Mouse (Mus musculus): ENCODE measurements around the gene Gm20708.
"Not testable (repeated sequence)": the region's sequence is repeated elsewhere in the genome, so short reads cannot be mapped to it uniquely, and the experiment has no call there.

Gm20708 gene

DNA sequence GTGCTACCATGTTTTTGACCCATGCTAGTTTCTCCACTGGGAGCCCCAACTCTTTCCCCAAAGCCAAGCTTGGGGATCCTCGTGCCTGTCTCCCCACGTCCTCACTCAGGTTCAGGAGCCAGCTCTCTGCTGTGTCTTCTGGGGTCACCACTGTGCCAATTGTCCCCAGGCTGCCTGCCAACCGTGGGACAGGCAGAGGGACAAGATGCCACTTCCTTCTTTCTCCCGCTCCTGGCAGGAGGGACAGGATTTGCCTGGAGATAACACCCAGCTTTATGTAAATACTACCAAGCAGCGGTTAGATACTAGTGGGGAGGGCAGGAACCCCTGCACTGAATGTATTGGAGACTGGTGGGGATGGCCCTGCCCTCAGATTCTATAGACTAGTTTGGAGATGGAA is 4.4 kb downstream of the Gm20708 start:
- no peak for DNase-seq

- DNase-seq: no peak
These were observed 5.4 kb downstream of the Gm20708 start for GRCm38 (mm10) chr11:117814704-117815366.

- DNase-seq: not testable (repeated sequence)
These were observed 6.4 kb downstream of the Gm20708 start for GRCm38 (mm10) chr11:117815850-117816249.

DNA sequence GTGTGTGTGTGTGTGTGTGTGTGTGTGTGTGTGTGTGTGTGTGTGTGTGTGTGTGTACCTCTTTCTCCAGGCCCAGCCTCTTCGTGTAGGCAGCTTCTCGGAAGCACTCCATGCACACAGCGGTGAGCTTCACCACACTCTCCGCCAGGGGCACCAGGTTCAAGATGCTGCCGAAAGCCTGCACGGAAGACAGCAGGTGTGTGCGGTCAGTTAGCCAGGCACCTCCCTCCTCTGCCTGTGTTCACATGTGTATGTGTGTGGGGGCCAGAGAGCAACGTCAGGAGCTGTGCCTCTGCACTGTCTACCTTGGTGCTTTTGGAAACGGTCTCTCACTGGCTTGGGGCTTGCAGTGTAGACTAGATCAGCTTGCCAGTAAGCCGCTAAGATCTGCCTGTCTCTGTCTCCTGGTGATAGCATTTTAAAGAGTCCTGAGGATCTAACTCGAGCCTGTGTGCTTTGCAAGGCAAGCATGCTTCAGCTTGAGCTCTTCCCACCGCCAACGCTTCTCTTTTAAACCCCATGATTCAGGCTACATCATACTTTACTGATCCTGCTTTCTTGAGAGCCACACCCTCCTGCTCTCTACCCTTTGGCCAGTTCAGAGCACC is 7.0 kb downstream of the Gm20708 start:
- no peak for DNase-seq

- DNase-seq: no peak
These were observed 9.6 kb downstream of the Gm20708 start for GRCm38 (mm10) chr11:117819095-117819494.

- no peak for DNase-seq
These were observed 10.7 kb downstream of the Gm20708 start for GRCm38 (mm10) chr11:117820173-117820572.

- DNase-seq: no peak
These were observed 12.4 kb downstream of the Gm20708 start for GRCm38 (mm10) chr11:117821868-117822267.

- no peak for DNase-seq
These were observed 13.3 kb downstream of the Gm20708 start for GRCm38 (mm10) chr11:117822728-117823241.

GRCm38 (mm10) chr11:117823411-117823810 is 13.9 kb downstream of the Gm20708 start:
- DNase-seq: no peak

DNA sequence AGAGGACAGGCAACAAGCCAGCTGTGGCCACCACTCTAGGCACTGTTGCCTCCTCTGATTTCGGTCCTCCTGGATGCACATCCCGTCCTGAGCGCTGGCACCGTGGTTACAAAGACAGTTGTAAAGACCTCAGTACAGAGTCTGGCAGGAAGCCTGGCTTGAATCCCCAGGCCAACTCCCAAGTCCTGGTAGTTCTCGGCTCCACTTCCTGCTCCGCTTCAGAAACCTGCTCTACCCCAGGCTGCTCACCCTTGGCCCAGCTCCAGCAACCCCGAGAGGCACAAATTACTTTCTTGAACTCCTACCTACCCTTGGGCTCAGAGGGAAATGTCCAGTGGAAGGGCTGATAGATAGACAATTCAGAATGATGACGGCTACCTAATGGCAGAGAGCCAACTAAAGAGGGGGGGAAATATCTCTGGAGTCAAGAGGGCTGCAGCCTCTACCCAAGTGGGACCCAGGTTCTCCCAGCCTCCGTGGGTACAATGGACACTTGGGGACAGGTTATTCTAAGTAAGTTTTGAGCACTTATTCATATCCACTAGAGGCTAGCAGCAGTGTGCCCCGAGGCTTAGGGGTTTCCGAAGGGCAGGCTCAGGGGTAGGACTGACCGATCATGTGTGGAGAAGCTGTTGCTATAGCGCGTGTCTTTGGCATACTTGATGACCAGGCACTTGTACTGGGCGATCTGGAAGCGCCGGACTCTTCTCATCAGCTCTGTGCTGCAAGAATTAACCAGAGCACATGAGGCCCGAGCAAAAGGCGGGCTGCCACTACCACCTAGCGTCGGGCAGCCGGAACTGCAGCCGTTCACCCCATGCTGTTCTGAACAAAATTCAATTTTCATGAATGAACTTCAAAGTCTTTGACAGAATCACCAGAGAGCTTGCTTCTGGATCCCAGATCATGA is 14.8 kb downstream of the Gm20708 start:
- DNase-seq: peak; percentile 70

DNA sequence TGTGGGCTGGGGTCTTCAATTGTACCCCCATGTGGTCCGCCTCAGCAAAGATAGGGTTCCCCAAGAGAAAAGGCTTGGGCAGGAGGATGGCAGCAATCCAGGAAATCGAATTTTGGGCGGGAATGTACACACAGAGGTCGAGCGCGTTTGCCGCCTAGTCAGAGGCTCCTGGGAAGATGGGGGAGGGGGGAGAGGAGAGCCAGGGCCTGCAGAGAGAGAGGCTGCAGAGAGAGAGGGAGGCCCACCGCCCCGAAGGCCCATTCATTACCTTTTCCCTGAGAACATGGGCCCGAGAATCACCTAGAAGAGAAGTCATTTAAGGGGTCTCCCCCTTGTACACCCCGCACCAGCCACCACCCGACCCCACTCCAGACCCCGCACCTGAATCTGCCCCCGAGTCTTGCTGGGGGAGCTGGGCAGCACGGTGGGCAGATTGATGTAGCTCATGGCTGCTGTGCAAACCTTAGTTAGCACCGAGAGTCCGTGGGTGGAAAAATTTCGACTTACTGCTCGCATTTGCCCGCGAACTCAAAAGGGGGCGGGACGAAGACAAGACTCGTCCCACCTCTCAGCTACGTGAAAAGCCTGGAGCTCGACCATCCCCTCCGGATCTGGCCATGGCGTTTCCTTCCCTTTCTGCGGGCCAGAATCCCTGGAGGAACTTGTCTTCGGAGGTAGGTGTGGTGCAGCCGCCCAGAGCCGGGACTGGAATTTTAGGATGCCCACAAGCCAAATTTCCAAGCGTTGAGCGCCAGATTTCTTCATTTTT is 16.0 kb downstream of the Gm20708 start, which contains the start of the genes Afmid and Tk1:
Gene Afmid, plus strand, starts transcription at position 592 of the 769 bp plus-strand sequence.
Gene Tk1, minus strand, starts transcription at position 760 of the 769 bp plus-strand sequence.
- no peak for DNase-seq

DNA sequence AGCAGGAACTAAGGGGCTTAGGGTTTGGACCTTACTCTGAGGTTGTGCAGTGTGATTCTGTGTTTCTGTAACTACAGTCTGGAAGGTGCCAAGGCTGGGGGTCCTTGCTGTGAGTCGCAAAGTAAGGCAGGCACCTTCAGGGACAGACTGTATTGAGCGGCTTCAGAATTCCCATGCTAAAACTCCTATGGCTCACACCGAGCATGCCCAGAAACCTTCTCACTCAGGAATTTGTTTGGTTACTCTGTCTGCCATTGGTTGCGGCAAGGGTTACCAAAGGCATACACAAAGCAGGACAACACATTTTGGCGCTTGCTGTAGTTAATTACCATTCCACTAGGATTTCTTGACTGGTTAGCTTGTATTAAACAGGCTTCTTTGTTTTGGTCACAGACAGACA is 16.7 kb downstream of the Gm20708 start:
- no peak for DNase-seq

GRCm38 (mm10) chr11:117826916-117827315 is 17.4 kb downstream of the Gm20708 start:
- no peak for DNase-seq

GRCm38 (mm10) chr11:117827386-117827785 is 17.9 kb downstream of the Gm20708 start:
- DNase-seq: no peak

GRCm38 (mm10) chr11:117828149-117828887 is 18.9 kb downstream of the Gm20708 start:
- no peak for DNase-seq

GRCm38 (mm10) chr11:117828888-117829604 is 19.6 kb downstream of the Gm20708 start:
- no peak for DNase-seq

DNA sequence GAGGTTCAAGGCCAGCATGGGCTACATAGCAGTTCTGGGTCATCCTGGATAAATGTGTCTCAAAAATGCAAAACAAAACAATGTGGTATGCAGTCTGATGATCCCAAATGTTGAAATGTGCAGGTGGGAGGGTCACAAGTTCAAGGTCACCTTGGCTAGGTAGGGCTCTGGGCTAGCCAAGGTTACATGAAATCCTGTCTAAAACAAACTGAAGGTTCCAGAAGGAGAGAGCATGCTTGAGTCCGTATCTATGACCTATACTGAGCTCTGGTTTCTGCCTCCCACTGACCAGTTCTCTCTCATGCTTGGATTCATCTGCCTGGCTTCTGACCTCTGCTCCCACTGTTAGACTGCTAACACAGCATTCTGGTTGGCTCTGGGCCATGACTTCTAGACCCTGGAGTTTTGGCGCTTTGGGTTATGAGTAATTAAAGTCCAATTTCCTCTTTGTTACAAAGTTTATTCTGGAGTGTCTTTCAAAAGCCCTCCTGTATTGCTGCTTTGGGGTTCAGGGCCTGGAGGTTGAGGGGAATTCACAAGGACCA is 20.3 kb downstream of the Gm20708 start:
- DNase-seq: no peak

- no peak for DNase-seq
These were observed 20.9 kb downstream of the Gm20708 start for GRCm38 (mm10) chr11:117830401-117830800.

DNA sequence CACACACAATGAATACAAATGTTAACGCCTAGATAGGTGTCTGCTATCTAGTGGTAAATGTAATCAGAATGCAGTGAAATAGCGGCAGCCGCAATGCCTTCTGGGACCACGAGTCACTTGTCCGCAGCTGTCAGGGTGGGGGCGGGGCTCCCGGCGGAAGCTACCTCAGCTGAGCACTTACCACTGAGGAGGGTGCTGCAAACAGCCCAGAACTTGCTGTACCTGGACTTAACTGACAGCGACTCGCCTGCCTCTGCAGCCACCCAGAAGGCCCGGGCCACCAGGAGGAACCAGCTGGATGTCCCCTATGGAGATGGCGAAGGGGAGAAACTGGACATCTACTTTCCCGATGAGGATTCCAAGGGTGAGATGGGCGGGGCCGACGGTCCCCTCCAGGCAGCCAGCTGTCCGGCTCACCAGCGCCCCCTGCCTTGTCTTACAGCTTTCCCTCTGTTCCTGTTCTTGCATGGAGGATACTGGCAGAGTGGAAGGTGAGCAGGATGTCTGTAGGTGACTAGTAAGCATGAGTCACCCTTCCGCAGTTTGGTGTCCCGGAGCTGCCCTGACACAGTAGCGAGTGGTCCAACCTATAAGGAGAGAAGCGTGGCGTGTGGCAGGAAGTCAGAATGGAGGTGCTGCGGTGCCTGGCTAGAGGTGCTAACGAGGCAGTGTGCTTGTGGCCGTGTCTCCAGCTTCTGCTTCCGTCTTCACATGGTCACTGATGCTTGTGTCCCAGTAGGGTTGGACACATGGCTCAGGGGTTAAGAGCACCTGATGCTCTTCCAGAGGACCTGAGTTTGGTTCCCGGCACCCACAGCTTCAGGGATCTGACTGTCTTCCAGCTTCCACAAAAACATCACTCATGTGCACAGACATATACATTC is 22.9 kb downstream of the Gm20708 start:
- peak; percentile 31 for DNase-seq

GRCm38 (mm10) chr11:117833509-117833908 is 24.0 kb downstream of the Gm20708 start:
- not testable (repeated sequence) for DNase-seq

Measured in cerebellum, adult 9-11 months (tissue).